Mouse (Mus musculus) CH12.LX (cell line): ENCODE results near the gene Zdhhc12. TPM values are rescaled to one million over a fixed set of nuclear protein-coding genes. Genes with fewer than 3 reads are reported as not detected.

Source experiments
- DNase-seq: peaks from one replicate; pipeline ENCODE4 v3.0.0-alpha.2; 2013; ENCODE audit errors: extremely low read depth
- H3K27ac ChIP-seq: 2 replicates; pipeline ENCODE4 v1.5.1; 2012; ENCODE audit warnings: low read depth, mild to moderate bottlenecking, control low read depth, moderate library complexity; ENCODE audit not compliant: insufficient read depth
- H3K27me3 ChIP-seq: replicated peaks from 2 replicates; pipeline ENCODE3; 2012; ENCODE audit warnings: inconsistent platforms
- H3K36me3 ChIP-seq, 2 experiments: replicated peaks in 1 of 2; 2 replicates each; pipeline versions ENCODE3 to v1.6.1; 2012; ENCODE audit warnings: inconsistent platforms in 1 of 2, low read length in 1 of 2, mild to moderate bottlenecking in 1 of 2, mixed read lengths in 1 of 2, moderate library complexity in 1 of 2; ENCODE audit not compliant: control insufficient read depth in 1 of 2, insufficient read depth in 1 of 2
- H3K4me1 ChIP-seq, 2 experiments: 2 replicates each; pipeline ENCODE4 v1.6.1; 2012; ENCODE audit warnings: inconsistent platforms in 1 of 2, moderate library complexity in 1 of 2; ENCODE audit not compliant: insufficient read depth in 2 of 2, control insufficient read depth in 1 of 2
- H3K4me2 ChIP-seq: 2 replicates; pipeline ENCODE4 v1.6.1; 2012; ENCODE audit warnings: low read depth, mild to moderate bottlenecking, control low read depth; ENCODE audit not compliant: poor library complexity, insufficient read depth, severe bottlenecking
- H3K4me3 ChIP-seq, 3 experiments: fragments of 150-350 bp in 1 of 3; sonication (generic) in 1 of 3; replicated peaks in 1 of 3; 2 replicates each; pipeline versions ENCODE3 to v1.5.1; 2011 to 2012; ENCODE audit warnings: low read depth in 2 of 3, low read length in 2 of 3, mild to moderate bottlenecking in 2 of 3, moderate library complexity in 2 of 3, control low read depth in 1 of 3, improper control_type of control experiment in 1 of 3, inconsistent platforms in 1 of 3, mixed read lengths in 1 of 3; ENCODE audit not compliant: poor library complexity in 1 of 3
- H3K79me2 ChIP-seq: replicated peaks from 2 replicates; pipeline ENCODE4 v1.6.1; 2012; ENCODE audit warnings: mild to moderate bottlenecking, moderate library complexity; ENCODE audit not compliant: control insufficient read depth, poor library complexity, insufficient read depth, severe bottlenecking; ENCODE audit errors: extremely low read depth
- H3K9ac ChIP-seq: 2 replicates; pipeline ENCODE4 v1.6.1; 2012; ENCODE audit warnings: low read depth, mild to moderate bottlenecking, control low read depth, moderate library complexity; ENCODE audit not compliant: insufficient read depth
- H3K9me3 ChIP-seq: replicated peaks from 2 replicates; pipeline ENCODE3; 2012; ENCODE audit warnings: low read length, inconsistent platforms, mixed read lengths
- BHLHE40 ChIP-seq: IDR thresholded peaks from 2 replicates; pipeline ENCODE4 v1.6.1; 2011; ENCODE audit warnings: mild to moderate bottlenecking, low read depth, low read length, improper control_type of control experiment
- CHD1 ChIP-seq: IDR thresholded peaks from 2 replicates; pipeline ENCODE4 v1.6.1; 2012; ENCODE audit warnings: low read depth, low read length, improper control_type of control experiment, inconsistent platforms
- CHD2 ChIP-seq: IDR thresholded peaks from 2 replicates; pipeline ENCODE4 v1.6.1; 2011; ENCODE audit warnings: low read length, improper control_type of control experiment
- CTCF ChIP-seq, 2 experiments: IDR thresholded peaks in 1 of 2; conservative IDR thresholded peaks in 1 of 2; 2 replicates each; pipeline ENCODE4 v1.5.1; 2011 to 2012; ENCODE audit warnings: low read depth in 2 of 2, low read length in 2 of 2, improper control_type of control experiment in 1 of 2, inconsistent platforms in 1 of 2, mild to moderate bottlenecking in 1 of 2, moderate library complexity in 1 of 2
- E2F4 ChIP-seq: IDR thresholded peaks from 2 replicates; pipeline ENCODE4 v1.6.1; 2011; ENCODE audit warnings: low read depth, low read length, improper control_type of control experiment; ENCODE audit not compliant: insufficient replicate concordance
- ELF1 ChIP-seq: IDR thresholded peaks from 2 replicates; pipeline ENCODE4 v1.6.1; 2014; ENCODE audit warnings: low read depth, mild to moderate bottlenecking, inconsistent platforms, low read length, improper control_type of control experiment
- EP300 ChIP-seq: IDR thresholded peaks from 2 replicates; pipeline ENCODE4 v1.6.1; 2011; ENCODE audit warnings: low read length, improper control_type of control experiment
- ETS1 ChIP-seq: conservative IDR thresholded peaks from 2 replicates; pipeline ENCODE4 v1.6.1; 2012; ENCODE audit warnings: low read depth, mild to moderate bottlenecking, inconsistent platforms, low read length, improper control_type of control experiment, moderate library complexity
- GABPA ChIP-seq: IDR thresholded peaks from 2 replicates; pipeline ENCODE4 v1.6.1; 2012; ENCODE audit warnings: low read depth, low read length, improper control_type of control experiment, inconsistent platforms; ENCODE audit not compliant: insufficient replicate concordance
- HCFC1 ChIP-seq: IDR thresholded peaks from 2 replicates; pipeline ENCODE4 v1.6.1; 2012; ENCODE audit warnings: low read depth, mild to moderate bottlenecking, inconsistent platforms, low read length, improper control_type of control experiment
- IRF4 ChIP-seq: IDR thresholded peaks from 2 replicates; pipeline ENCODE4 v1.6.1; 2014; ENCODE audit warnings: low read depth, mild to moderate bottlenecking, inconsistent platforms, low read length, improper control_type of control experiment
- JUN ChIP-seq: IDR thresholded peaks from 2 replicates; pipeline ENCODE4 v1.6.1; 2011; ENCODE audit warnings: low read depth, mild to moderate bottlenecking, low read length, improper control_type of control experiment, moderate library complexity; ENCODE audit not compliant: insufficient read depth
- JUND ChIP-seq: conservative IDR thresholded peaks from 2 replicates; pipeline ENCODE4 v1.6.1; 2011; ENCODE audit warnings: low read depth, low read length, improper control_type of control experiment
- KAT2A ChIP-seq: IDR thresholded peaks from 2 replicates; pipeline ENCODE4 v1.6.1; 2012; ENCODE audit warnings: low read length, improper control_type of control experiment, inconsistent platforms; ENCODE audit not compliant: insufficient replicate concordance
- MAFK ChIP-seq: IDR thresholded peaks from 2 replicates; pipeline ENCODE4 v1.6.1; 2011; ENCODE audit warnings: low read length, improper control_type of control experiment; ENCODE audit not compliant: insufficient replicate concordance
- MAX ChIP-seq: IDR thresholded peaks from 2 replicates; pipeline ENCODE4 v1.6.1; 2011; ENCODE audit warnings: low read length, improper control_type of control experiment
- MAZ ChIP-seq: IDR thresholded peaks from 2 replicates; pipeline ENCODE4 v1.6.1; 2012; ENCODE audit warnings: low read depth, mild to moderate bottlenecking, inconsistent platforms, low read length, improper control_type of control experiment, moderate library complexity
- MEF2A ChIP-seq: IDR thresholded peaks from 2 replicates; pipeline ENCODE4 v1.6.1; 2014; ENCODE audit warnings: low read depth, mild to moderate bottlenecking, inconsistent platforms, low read length, improper control_type of control experiment, borderline replicate concordance
- MXI1 ChIP-seq: IDR thresholded peaks from 2 replicates; pipeline ENCODE4 v1.6.1; 2011; ENCODE audit warnings: mild to moderate bottlenecking, low read depth, low read length, improper control_type of control experiment
- MYC ChIP-seq: IDR thresholded peaks from 2 replicates; pipeline ENCODE4 v1.6.1; 2011; ENCODE audit warnings: low read depth, mild to moderate bottlenecking, improper control_type of control experiment, low read length
- NELFE ChIP-seq: IDR thresholded peaks from 2 replicates; pipeline ENCODE4 v1.6.1; 2011; ENCODE audit warnings: low read depth, low read length, improper control_type of control experiment
- NRF1 ChIP-seq: IDR thresholded peaks from 2 replicates; pipeline ENCODE4 v1.6.1; 2014; ENCODE audit warnings: low read depth, mild to moderate bottlenecking, inconsistent platforms, low read length, improper control_type of control experiment, moderate library complexity
- PAX5 ChIP-seq: IDR thresholded peaks from 2 replicates; pipeline ENCODE4 v1.6.1; 2012; ENCODE audit warnings: low read length, inconsistent platforms, mixed read lengths
- POLR2A ChIP-seq: IDR thresholded peaks from 2 replicates; pipeline ENCODE4 v1.6.1; 2011; ENCODE audit warnings: low read depth, mild to moderate bottlenecking, improper control_type of control experiment, low read length
- POLR2AphosphoS2 ChIP-seq: IDR thresholded peaks from 2 replicates; pipeline ENCODE4 v1.6.1; 2011; ENCODE audit warnings: low read depth, low read length, improper control_type of control experiment
- RAD21 ChIP-seq: IDR thresholded peaks from 2 replicates; pipeline ENCODE4 v1.6.1; 2011; ENCODE audit warnings: low read depth, mild to moderate bottlenecking, low read length, improper control_type of control experiment, moderate library complexity
- RCOR1 ChIP-seq: conservative IDR thresholded peaks from 2 replicates; pipeline ENCODE4 v1.6.1; 2012; ENCODE audit warnings: low read depth, mild to moderate bottlenecking, inconsistent platforms, low read length, improper control_type of control experiment
- SIN3A ChIP-seq: IDR thresholded peaks from 2 replicates; pipeline ENCODE4 v1.6.1; 2012; ENCODE audit warnings: low read length, improper control_type of control experiment, inconsistent platforms
- SMC3 ChIP-seq: IDR thresholded peaks from 2 replicates; pipeline ENCODE4 v1.6.1; 2011; ENCODE audit warnings: low read depth, low read length, improper control_type of control experiment
- TBP ChIP-seq: conservative IDR thresholded peaks from 2 replicates; pipeline ENCODE4 v1.6.1; 2011; ENCODE audit warnings: low read depth, low read length, improper control_type of control experiment
- TCF12 ChIP-seq: IDR thresholded peaks from 2 replicates; pipeline ENCODE4 v1.6.1; 2014; ENCODE audit warnings: low read depth, mild to moderate bottlenecking, inconsistent platforms, low read length, improper control_type of control experiment
- UBTF ChIP-seq: IDR thresholded peaks from 2 replicates; pipeline ENCODE4 v1.6.1; 2012; ENCODE audit warnings: low read depth, mild to moderate bottlenecking, inconsistent platforms, low read length, improper control_type of control experiment, moderate library complexity
- USF1 ChIP-seq: IDR thresholded peaks from 2 replicates; pipeline ENCODE4 v1.6.1; 2014; ENCODE audit warnings: low read depth, mild to moderate bottlenecking, inconsistent platforms, low read length, improper control_type of control experiment
- USF2 ChIP-seq: conservative IDR thresholded peaks from 2 replicates; pipeline ENCODE4 v1.6.1; 2011; ENCODE audit warnings: low read depth, low read length, improper control_type of control experiment
- ZC3H11A ChIP-seq: IDR thresholded peaks from 2 replicates; pipeline ENCODE4 v1.6.1; 2012; ENCODE audit warnings: low read depth, mild to moderate bottlenecking, inconsistent platforms, low read length, improper control_type of control experiment
- ZKSCAN1 ChIP-seq: IDR thresholded peaks from 2 replicates; pipeline ENCODE4 v1.6.1; 2012; ENCODE audit warnings: low read depth, inconsistent platforms, low read length, improper control_type of control experiment, borderline replicate concordance
- ZMIZ1 ChIP-seq: IDR thresholded peaks from 2 replicates; pipeline ENCODE4 v1.6.1; 2012; ENCODE audit warnings: low read depth, mild to moderate bottlenecking, inconsistent platforms, low read length, improper control_type of control experiment
- ZNF384 ChIP-seq: IDR thresholded peaks from 2 replicates; pipeline ENCODE4 v1.6.1; 2012; ENCODE audit warnings: low read depth, low read length, improper control_type of control experiment, inconsistent platforms
- dilution Hi-C: fragments of 300-500 bp; cut with MboI; formaldehyde crosslinking; loops from 2 replicates; pipeline ENCODE4 v1.14.3; 2020; ENCODE audit warnings: low sequenced_read_pairs; ENCODE audit not compliant: extremely low pct_unique_long_range_greater_than_20kb, extremely low pct_ligation_motif_present
- in situ Hi-C: fragments of 300-500 bp; cut with MboI; formaldehyde crosslinking; loops from 3 replicates; pipeline ENCODE4 v1.14.3; 2019; ENCODE audit warnings: low sequenced_read_pairs, low pct_ligation_motif_present, low pct_unique_long_range_greater_than_20kb, mixed read lengths
- polyA plus RNA-seq: library from polyadenylated mRNA; unstranded; fragments of >175 nt; gene quantifications from 2 replicates; pipeline ENCODE4 v1.2.1, GENCODE M21; 2012; ENCODE audit warnings: low read depth; ENCODE audit not compliant: insufficient read length
- total RNA-seq, 2 experiments: library from RNA; depleted of rRNA; stranded (reverse); fragments of 300-350 nt in 1 of 2; fragments of >200 nt in 1 of 2; gene quantifications; 2 replicates each; pipeline ENCODE4 v1.2.3; 2012 to 2014

The Zdhhc12 gene
- total RNA-seq (2012; rRNA removed) (33.7 and 36.5 TPM in 2 replicates), total RNA-seq (2014; rRNA removed) (15.3 and 15.6 TPM in 2 replicates), polyA plus RNA-seq (34.7 and 42.8 TPM in 2 replicates)

GRCm38 (mm10) chr2:30093471-30094207, at the start of gene Zdhhc12:
Zdhhc12 (minus strand) TSS chr2:30093648.
- H3K36me3 ChIP-seq = peaks cover 26 to 63% of the 10 kb centered on the region in 2 experiments
- H3K4me1 ChIP-seq = peaks cover 22 to 40% of the 10 kb centered on the region in 2 experiments
- dilution Hi-C loops = no loop called here
- peak within 1 kb of the TSS; percentile 25; the same call in 1 of the 2 replicates for H3K27ac ChIP-seq
- peak within 1 kb of the TSS; percentile 85 for H3K4me2 ChIP-seq
- in situ Hi-C loops = no loop called here
- no peaks in the 10 kb centered on the region for H3K27me3 ChIP-seq
- H3K4me3 ChIP-seq = peak within 1 kb of the TSS; percentile 88 to 97 (median 94)
- H3K79me2 ChIP-seq = peaks cover 3% of the 10 kb centered on the region; the same call in 1 of the 2 replicates
- peak within 1 kb of the TSS; percentile 97 for H3K9ac ChIP-seq
- no peak for TF ChIP-seq MAFK
- peak; percentile 96 for TF ChIP-seq NRF1
- TF ChIP-seq UBTF = no peak
- no peak for TF ChIP-seq CHD1
- TF ChIP-seq MEF2A = no peak
- TF ChIP-seq ZKSCAN1 = no peak
- no peak for TF ChIP-seq USF2
- TF ChIP-seq RAD21 = no peak
- no peak for TF ChIP-seq ETS1
- TF ChIP-seq KAT2A = no peak
- TF ChIP-seq SMC3 = no peak
- no peak for TF ChIP-seq CTCF (conservative IDR thresholded peaks at IDR 0.05 in 1 of 2, IDR thresholded peaks at IDR 0.05 in 1 of 2; ENCODE audit: low read depth in 2 of 2, low read length in 2 of 2)
- TF ChIP-seq IRF4 = peak; percentile 28; the same call in 1 of the 2 replicates
- TF ChIP-seq USF1 = peak; percentile 1; the same call in 1 of the 2 replicates
- no peak for TF ChIP-seq CHD2
- TF ChIP-seq POLR2A = peak; percentile 80
- TF ChIP-seq E2F4 = no peak
- TF ChIP-seq ZMIZ1 = peak; percentile 65; the same call in 1 of the 2 replicates
- no peak for TF ChIP-seq GABPA
- TF ChIP-seq BHLHE40 = 0 out of 2 replicates have a peak, but pooled peaks have one; percentile 5
- TF ChIP-seq ZC3H11A = no peak
- no peak for TF ChIP-seq ZNF384
- TF ChIP-seq NELFE = peak; percentile 82
- TF ChIP-seq RCOR1 = no peak
- TF ChIP-seq MAX = peak; percentile 81
- 0 out of 2 replicates have a peak, but pooled peaks have one; percentile 11 for TF ChIP-seq HCFC1
- peak; percentile 89 for TF ChIP-seq TBP
- TF ChIP-seq JUND = no peak
- TF ChIP-seq MXI1 = peak; percentile 71; the same call in 1 of the 2 replicates
- TF ChIP-seq SIN3A = peak; percentile 10; the same call in 1 of the 2 replicates
- TF ChIP-seq JUN = no peak
- TF ChIP-seq TCF12 = peak; percentile 58; the same call in 1 of the 2 replicates
- TF ChIP-seq ELF1 = peak; percentile 93
- TF ChIP-seq EP300 = no peak
- no peak for TF ChIP-seq MAZ
- peak; percentile 94 for TF ChIP-seq MYC
- no peak for TF ChIP-seq PAX5
- peak; percentile 71; the same call in 1 of the 2 replicates for TF ChIP-seq POLR2AphosphoS2
- no peaks in the 10 kb centered on the region for H3K9me3 ChIP-seq
- peak; percentile 99 for DNase-seq
